Mouse (Mus musculus) hindlimb bud, embryonic 11.5 days (tissue): ENCODE measurements around the gene Ptprg.

ENCODE experiments used
- DNase-seq: peaks from one replicate; pipeline ENCODE4 v3.0.0-alpha.2; 2012; ENCODE audit warnings: low read depth, low spot score; ENCODE audit errors: extremely low spot score

Gene Ptprg

GRCm38 (mm10) chr14:11682441-11682840, 129.1 kb downstream of the Ptprg start:
- no peak for DNase-seq

- peak; percentile 46 for DNase-seq
Measured at GRCm38 (mm10) chr14:11683386-11684081, 130.2 kb downstream of the Ptprg start.

GRCm38 (mm10) chr14:11684104-11684503, 130.8 kb downstream of the Ptprg start:
- DNase-seq, result no peak

- no peak for DNase-seq
Measured at GRCm38 (mm10) chr14:11687541-11687940, 134.2 kb downstream of the Ptprg start.

GRCm38 (mm10) chr14:11688142-11688541, 134.8 kb downstream of the Ptprg start:
- DNase-seq, result no peak

GRCm38 (mm10) chr14:11690066-11690465, 136.7 kb downstream of the Ptprg start:
- no peak for DNase-seq

- DNase-seq, result no peak
Measured at GRCm38 (mm10) chr14:11691531-11691930, 138.2 kb downstream of the Ptprg start.

- no peak for DNase-seq
Measured at GRCm38 (mm10) chr14:11698880-11699279, 145.5 kb downstream of the Ptprg start.

- DNase-seq, result no peak
Measured at GRCm38 (mm10) chr14:11699654-11700053, 146.3 kb downstream of the Ptprg start.

GRCm38 (mm10) chr14:11701516-11702249, 148.4 kb downstream of the Ptprg start:
- no peak for DNase-seq

GRCm38 (mm10) chr14:11702770-11703477, 149.6 kb downstream of the Ptprg start:
- peak; percentile 28 for DNase-seq

- DNase-seq, result no peak
Measured at GRCm38 (mm10) chr14:11704871-11705270, 151.5 kb downstream of the Ptprg start.

- no peak for DNase-seq
Measured at GRCm38 (mm10) chr14:11709352-11709751, 156.0 kb downstream of the Ptprg start.

GRCm38 (mm10) chr14:11709798-11710197, 156.5 kb downstream of the Ptprg start:
- DNase-seq, result no peak

- DNase-seq, result no peak
Measured at GRCm38 (mm10) chr14:11710410-11711122, 157.2 kb downstream of the Ptprg start.

GRCm38 (mm10) chr14:11712146-11712545, 158.8 kb downstream of the Ptprg start:
- DNase-seq, result no peak

GRCm38 (mm10) chr14:11716230-11716629, 162.9 kb downstream of the Ptprg start:
- DNase-seq, result no peak

- DNase-seq, result no peak
Measured at GRCm38 (mm10) chr14:11718201-11718600, 164.9 kb downstream of the Ptprg start.

- no peak for DNase-seq
Measured at GRCm38 (mm10) chr14:11719259-11719658, 165.9 kb downstream of the Ptprg start.

GRCm38 (mm10) chr14:11722101-11722500, 168.8 kb downstream of the Ptprg start:
- no peak for DNase-seq

GRCm38 (mm10) chr14:11723876-11724275, 170.5 kb downstream of the Ptprg start:
- no peak for DNase-seq
